Mouse (Mus musculus) testis, adult 2 months (tissue): ENCODE data around the gene Cpvl. TPM values are rescaled to one million over a fixed set of nuclear protein-coding genes. Genes with fewer than 3 reads are reported as not detected.

ENCODE experiments used
- H3K27ac ChIP-seq: fragments of 200-500 bp; 2 replicates; pipeline ENCODE4 v1.5.1; 2012; ENCODE audit warnings: low read depth, low read length; ENCODE audit not compliant: control insufficient read depth, insufficient read depth
- H3K27me3 ChIP-seq: fragments of 200-500 bp; 2 replicates; pipeline ENCODE4 v1.6.1; 2012; ENCODE audit warnings: mild to moderate bottlenecking, low read length, moderate library complexity; ENCODE audit not compliant: control insufficient read depth, insufficient read depth
- H3K36me3 ChIP-seq: fragments of 200-500 bp; 2 replicates; pipeline ENCODE4 v1.6.1; 2012; ENCODE audit warnings: mild to moderate bottlenecking, low read length; ENCODE audit not compliant: control insufficient read depth, insufficient read depth
- H3K4me1 ChIP-seq: fragments of 200-500 bp; 2 replicates; pipeline ENCODE4 v1.6.1; 2012; ENCODE audit warnings: low read length; ENCODE audit not compliant: control insufficient read depth, insufficient read depth
- H3K4me3 ChIP-seq: fragments of 200-500 bp; 2 replicates; pipeline ENCODE4 v1.5.1; 2012; ENCODE audit warnings: low read depth, mild to moderate bottlenecking, low read length, moderate library complexity, mixed read lengths; ENCODE audit not compliant: control insufficient read depth
- CTCF ChIP-seq: fragments of 200-500 bp; IDR thresholded peaks from 2 replicates; pipeline ENCODE4 v1.5.1; 2012; ENCODE audit warnings: low read depth, mild to moderate bottlenecking, inconsistent platforms, low read length, moderate library complexity; ENCODE audit not compliant: control insufficient read depth, insufficient read depth, insufficient replicate concordance
- POLR2A ChIP-seq: fragments of 200-500 bp; IDR thresholded peaks from 2 replicates; pipeline ENCODE4 v1.6.1; 2012; ENCODE audit warnings: low read depth, mild to moderate bottlenecking, inconsistent platforms, low read length, moderate library complexity; ENCODE audit not compliant: control insufficient read depth
- polyA plus RNA-seq: library from polyadenylated mRNA; depleted of rRNA; stranded (reverse); fragments of >200 nt; gene quantifications from 2 replicates; pipeline ENCODE4 v1.2.3, GENCODE M21; 2012

Gene Cpvl
- polyA plus RNA-seq, 1 experiment: 18.9 TPM

GRCm38 (mm10) chr6:53972238-53972743, 6.2 kb downstream of the Cpvl start:
- Histone ChIP-seq H3K4me1 (peaks cover 2% of the 10 kb centered on the region), H3K36me3 (no peaks in the 10 kb centered on the region), H3K27me3 (no peaks in the 10 kb centered on the region), H3K4me3 (no peak overlapping the region), H3K27ac (no peak overlapping the region)
- TF ChIP-seq CTCF: no peak
- no peak for TF ChIP-seq POLR2A

- H3K4me1 ChIP-seq: peaks cover 2% of the 10 kb centered on the region
- TF ChIP-seq POLR2A: no peak
- no peak for TF ChIP-seq CTCF
- H3K27me3 ChIP-seq: no peaks in the 10 kb centered on the region
- no peak overlapping the region for H3K27ac ChIP-seq
- H3K4me3 ChIP-seq: no peak overlapping the region
- no peaks in the 10 kb centered on the region for H3K36me3 ChIP-seq
These were observed 6.7 kb downstream of the Cpvl start for GRCm38 (mm10) chr6:53971729-53972128.

- Histone ChIP-seq H3K4me3 (no peak overlapping the region), H3K36me3 (no peaks in the 10 kb centered on the region), H3K27me3 (no peaks in the 10 kb centered on the region), H3K4me1 (peaks cover 2% of the 10 kb centered on the region), H3K27ac (no peak overlapping the region)
- TF ChIP-seq CTCF (no peak), POLR2A (no peak)
These were observed 9.4 kb downstream of the Cpvl start for GRCm38 (mm10) chr6:53969081-53969480.

- Histone ChIP-seq H3K36me3 (no peaks in the 10 kb centered on the region), H3K27ac (no peak overlapping the region), H3K4me1 (peaks cover 2% of the 10 kb centered on the region; the same call in 1 of the 2 replicates), H3K4me3 (no peak overlapping the region), H3K27me3 (no peaks in the 10 kb centered on the region)
- TF ChIP-seq POLR2A (no peak), CTCF (no peak)
These were observed 9.9 kb downstream of the Cpvl start for GRCm38 (mm10) chr6:53968550-53968949.

GRCm38 (mm10) chr6:53966595-53966994, 11.9 kb downstream of the Cpvl start:
- Histone ChIP-seq H3K27me3 (no peaks in the 10 kb centered on the region), H3K36me3 (no peaks in the 10 kb centered on the region), H3K27ac (no peak overlapping the region), H3K4me1 (peaks cover 2% of the 10 kb centered on the region; the same call in 1 of the 2 replicates), H3K4me3 (no peak overlapping the region)
- TF ChIP-seq CTCF: no peak
- TF ChIP-seq POLR2A: no peak

- no peak overlapping the region for H3K27ac ChIP-seq
- peaks cover 2% of the 10 kb centered on the region; the same call in 1 of the 2 replicates for H3K4me1 ChIP-seq
- no peaks in the 10 kb centered on the region for H3K27me3 ChIP-seq
- H3K36me3 ChIP-seq: no peaks in the 10 kb centered on the region
- H3K4me3 ChIP-seq: no peak overlapping the region
- no peak for TF ChIP-seq POLR2A
- no peak for TF ChIP-seq CTCF
These were observed 12.6 kb downstream of the Cpvl start for GRCm38 (mm10) chr6:53965900-53966299.

- Histone ChIP-seq H3K27me3 (no peaks in the 10 kb centered on the region), H3K4me1 (peaks cover 2% of the 10 kb centered on the region; the same call in 1 of the 2 replicates), H3K27ac (no peak overlapping the region), H3K4me3 (no peak overlapping the region), H3K36me3 (no peaks in the 10 kb centered on the region)
- TF ChIP-seq POLR2A (no peak), CTCF (no peak)
These were observed 14.5 kb downstream of the Cpvl start for GRCm38 (mm10) chr6:53963906-53964496.
